Mouse (Mus musculus): ENCODE data around the gene Znrd1.

The Znrd1 gene

GRCm38 (mm10) chr17:36971172-36971850 is 13.0 kb upstream of the Znrd1 start:
- DNase-seq (ENCODE audit: low spot score): no peak

- no peak for DNase-seq (ENCODE audit: low spot score)
These were observed 12.0 kb upstream of the Znrd1 start for GRCm38 (mm10) chr17:36970316-36970890.

- no peak for DNase-seq (ENCODE audit: low spot score)
These were observed 8.5 kb upstream of the Znrd1 start for GRCm38 (mm10) chr17:36966875-36967274.

DNA sequence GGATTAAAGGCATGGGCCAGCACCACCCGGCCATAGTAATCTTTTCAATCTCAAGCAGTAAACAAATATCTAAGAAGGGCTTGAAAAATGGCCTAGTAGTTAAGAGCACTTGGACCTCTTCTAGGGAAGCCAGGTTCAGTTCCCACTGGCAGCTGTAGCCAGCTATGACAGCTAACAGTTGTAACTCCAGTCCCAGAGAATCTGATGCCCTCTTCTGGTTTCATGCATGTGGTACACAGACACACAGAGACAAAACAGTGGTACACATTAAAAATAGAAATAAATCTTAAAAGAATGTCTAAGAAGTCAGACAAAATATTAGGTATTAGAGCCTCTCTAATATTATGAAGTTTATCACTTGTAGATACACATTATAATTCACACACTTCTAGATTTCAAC is 2.8 kb upstream of the Znrd1 start:
- no peak for DNase-seq (ENCODE audit: low spot score)

GRCm38 (mm10) chr17:36958884-36959283 is 525 bp upstream of the Znrd1 start:
- peak; percentile 43 for DNase-seq (ENCODE audit: low spot score)

GRCm38 (mm10) chr17:36953062-36953461 is 5.3 kb downstream of the Znrd1 start:
- no peak for DNase-seq (ENCODE audit: low spot score)

GRCm38 (mm10) chr17:36952631-36953030 is 5.7 kb downstream of the Znrd1 start:
- DNase-seq (ENCODE audit: low spot score): no peak

GRCm38 (mm10) chr17:36950981-36951947 is 7.1 kb downstream of the Znrd1 start, which contains the start of gene Ppp1r11:
TSS of gene Ppp1r11 (minus strand) at chr17:36951741.
- peak; percentile 99 for DNase-seq (ENCODE audit: low spot score)

- DNase-seq (ENCODE audit: low spot score): no peak
These were observed 9.1 kb downstream of the Znrd1 start for GRCm38 (mm10) chr17:36949265-36949664.

GRCm38 (mm10) chr17:36948286-36948685 is 10.1 kb downstream of the Znrd1 start:
- no peak for DNase-seq (ENCODE audit: low spot score)

DNA sequence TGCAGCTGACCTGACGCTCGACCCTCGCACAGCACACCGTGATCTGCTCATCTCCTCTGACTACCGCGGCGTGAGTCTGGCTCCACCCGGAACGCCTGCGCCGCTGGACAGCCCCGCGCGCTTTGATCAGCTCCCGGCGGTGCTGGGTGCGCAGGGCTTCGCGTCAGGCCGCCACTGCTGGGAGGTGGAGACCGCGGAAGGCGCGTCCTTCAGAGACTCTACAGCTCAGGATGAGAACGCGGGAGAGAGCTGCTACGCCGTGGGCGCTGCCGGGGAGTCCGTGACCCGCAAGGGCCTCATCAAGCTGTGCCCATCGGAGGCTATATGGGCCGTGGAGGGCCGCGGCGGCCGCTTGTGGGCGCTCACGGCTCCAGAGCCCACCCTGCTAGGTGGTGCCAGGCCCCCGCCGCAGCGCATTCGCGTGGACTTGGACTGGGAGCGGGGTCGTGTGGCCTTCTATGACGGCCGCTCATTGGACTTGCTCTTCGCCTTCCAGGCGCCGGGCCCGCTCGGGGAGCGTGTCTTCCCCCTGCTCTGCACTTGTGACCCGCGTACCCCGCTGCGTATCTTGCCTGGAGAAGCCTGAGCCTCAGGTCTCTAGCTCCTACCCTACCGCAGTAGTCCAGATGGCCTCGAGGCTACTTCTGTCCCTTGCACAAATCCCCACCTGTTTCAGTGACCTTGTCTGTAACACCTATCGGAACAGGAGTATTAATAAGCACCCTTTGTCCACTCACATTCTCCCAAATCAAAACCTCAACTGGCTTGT is 11.1 kb downstream of the Znrd1 start:
- DNase-seq (ENCODE audit: low spot score): peak; percentile 81

GRCm38 (mm10) chr17:36944121-36944775 is 14.1 kb downstream of the Znrd1 start:
- no peak for DNase-seq (ENCODE audit: low spot score)

GRCm38 (mm10) chr17:36943691-36944090 is 14.7 kb downstream of the Znrd1 start:
- no peak for DNase-seq (ENCODE audit: low spot score)

DNA sequence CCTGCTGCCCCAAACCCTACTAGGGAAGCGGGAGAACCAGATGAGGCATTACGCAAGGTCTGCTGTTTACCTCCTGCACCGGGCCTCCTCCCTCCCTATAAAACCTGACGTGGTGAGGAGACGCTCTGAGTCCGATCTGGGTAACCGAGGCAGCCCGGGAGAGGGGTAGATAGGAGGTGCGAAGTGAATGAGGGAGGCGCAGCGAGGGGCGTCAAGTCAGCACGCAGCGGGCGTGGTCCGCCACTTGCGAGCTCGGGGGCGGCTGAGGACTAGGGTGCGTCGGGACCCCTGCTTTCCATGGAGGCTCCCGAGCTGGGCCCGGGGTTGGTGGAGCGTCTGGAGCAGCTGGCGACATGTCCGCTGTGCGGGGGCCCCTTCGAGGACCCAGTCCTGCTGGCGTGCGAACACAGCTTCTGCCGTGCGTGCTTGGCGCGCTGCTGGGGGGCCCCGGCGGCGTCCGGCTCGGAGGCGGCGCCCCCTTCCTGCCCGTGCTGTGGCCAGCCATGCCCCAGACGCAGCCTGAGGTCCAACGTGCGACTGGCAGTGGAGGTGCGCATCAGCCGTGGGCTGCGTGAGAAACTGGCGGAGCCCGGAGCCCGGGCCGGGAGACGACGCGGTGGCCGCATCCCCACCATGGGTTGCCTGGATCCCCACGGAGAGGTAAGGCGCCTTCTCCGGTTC is 15.4 kb downstream of the Znrd1 start, which contains the start of gene Rnf39:
TSS of gene Rnf39 (plus strand) at position 128 of the 681 bp plus-strand sequence.
- DNase-seq (ENCODE audit: low spot score): no peak

- no peak for DNase-seq (ENCODE audit: low spot score)
These were observed 16.0 kb downstream of the Znrd1 start for GRCm38 (mm10) chr17:36942391-36942790.

DNA sequence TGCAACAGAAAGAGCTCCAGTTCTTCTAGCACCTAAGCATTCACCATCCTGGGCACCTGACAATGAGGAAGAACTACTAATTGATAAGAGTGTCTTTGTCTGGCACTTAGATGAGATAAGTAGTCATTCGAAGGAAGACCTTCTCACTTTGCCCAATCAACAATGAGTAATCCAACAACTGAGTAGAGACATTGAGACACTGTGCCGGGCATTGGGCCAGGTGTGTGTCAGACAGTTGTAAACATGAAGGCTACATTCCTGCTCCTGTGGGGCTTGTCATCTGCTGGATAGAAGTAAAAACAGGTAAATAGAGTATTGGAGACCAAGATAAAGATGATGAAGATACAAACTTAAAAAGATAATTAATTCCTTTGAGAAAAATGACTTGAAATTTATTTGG is 20.3 kb downstream of the Znrd1 start:
- no peak for DNase-seq (ENCODE audit: low spot score)

DNA sequence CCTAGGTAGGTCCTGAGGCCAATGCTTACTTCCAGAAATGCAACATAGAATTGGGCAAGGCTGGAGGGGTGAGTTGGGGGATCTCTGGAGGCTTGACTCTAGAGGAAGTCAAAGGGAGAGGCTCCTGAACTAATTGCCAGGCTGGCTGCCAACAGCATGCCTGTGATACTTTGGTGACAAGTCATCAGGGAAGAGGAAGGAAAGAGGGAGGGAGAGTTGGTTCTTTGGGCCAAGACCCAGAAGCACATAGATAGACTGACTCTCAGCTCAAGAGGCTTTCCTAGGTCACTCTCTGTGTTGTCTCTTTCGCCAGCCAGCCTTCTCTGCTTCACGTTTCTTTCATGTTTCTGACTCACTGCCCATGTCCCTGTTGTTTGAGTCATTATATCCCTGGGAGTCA is 26.6 kb downstream of the Znrd1 start:
- no peak for DNase-seq (ENCODE audit: low spot score)

DNA sequence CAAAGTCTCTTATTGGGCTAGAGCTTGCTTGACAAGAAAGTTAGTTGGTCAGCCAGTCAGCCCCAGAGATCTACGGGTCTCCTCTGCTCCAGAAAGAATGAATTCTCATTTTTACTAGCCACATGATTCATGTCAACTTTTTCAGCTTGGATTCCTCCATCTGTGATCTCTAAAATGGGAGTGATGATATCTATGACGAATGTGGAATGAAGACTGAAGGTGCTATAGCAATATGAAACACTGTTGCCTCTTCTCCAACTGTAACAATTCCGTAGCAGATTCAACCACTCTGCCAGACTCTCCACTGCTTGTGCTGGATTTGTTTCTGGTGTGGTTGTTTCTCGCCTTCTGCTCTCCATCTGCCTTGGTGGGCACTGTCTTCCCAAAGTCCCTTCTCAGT is 27.2 kb downstream of the Znrd1 start:
- no peak for DNase-seq (ENCODE audit: low spot score)

DNA sequence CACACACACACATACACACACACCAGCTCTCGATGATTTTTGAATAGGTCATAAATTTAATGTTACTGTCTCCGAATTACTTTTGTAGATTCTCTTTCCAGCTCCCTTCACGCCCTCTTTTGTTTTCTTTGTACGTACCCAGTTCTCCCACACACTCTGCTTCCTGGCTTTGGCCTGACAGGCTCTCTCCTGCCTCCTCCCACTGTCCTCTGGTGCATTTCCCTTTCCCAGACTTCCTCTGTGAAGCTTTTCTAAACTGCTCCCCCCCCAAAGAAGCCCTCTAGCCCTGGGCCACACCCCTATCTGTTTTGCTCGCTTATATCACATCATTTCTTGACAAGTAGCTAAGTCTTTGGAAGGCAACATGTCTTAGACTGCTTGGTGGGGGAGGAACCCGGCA is 28.1 kb downstream of the Znrd1 start:
- DNase-seq (ENCODE audit: low spot score): no peak

DNA sequence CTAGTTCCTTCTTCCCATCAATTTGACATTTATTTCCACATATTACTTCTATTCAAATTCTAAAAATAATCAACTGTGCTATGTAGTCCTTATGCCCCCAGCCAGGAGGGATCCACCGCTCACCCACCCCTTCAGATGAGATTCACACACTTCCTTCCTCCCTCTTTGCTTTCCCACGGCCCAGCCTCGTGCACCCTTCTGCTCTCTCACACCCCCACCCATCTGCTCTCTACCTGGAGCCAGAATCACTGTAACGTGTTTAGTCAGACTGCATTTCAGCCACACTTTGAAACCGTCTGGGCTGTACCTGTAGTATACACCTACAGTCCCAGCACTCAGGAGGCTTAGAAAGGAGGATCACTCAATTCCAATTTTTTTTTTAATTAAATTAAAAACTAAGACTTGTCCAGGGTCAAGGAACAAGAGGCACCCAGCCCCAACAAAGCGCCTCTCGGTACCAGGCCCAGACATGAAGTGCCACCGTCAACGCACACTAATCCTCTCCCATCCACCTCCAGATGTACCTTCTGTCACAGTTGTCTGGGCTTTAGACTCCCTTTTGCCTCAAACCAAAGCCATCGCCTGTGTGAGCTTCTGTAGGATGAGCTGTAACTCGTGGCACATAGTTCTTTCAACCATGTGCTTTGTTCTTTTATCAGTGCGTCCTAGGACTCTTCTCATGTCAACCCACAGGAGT is 29.0 kb downstream of the Znrd1 start:
- no peak for DNase-seq (ENCODE audit: low spot score)
